Mouse (Mus musculus) cerebellum, adult 8-10 months (tissue): Measurements from ENCODE around the gene Klf5.

ENCODE experiments used
- DNase-seq: peaks from one replicate; pipeline ENCODE4 v3.0.0; 2022

The Klf5 gene

GRCm38 (mm10) chr14:99313062-99313461 lies 14.6 kb downstream of the Klf5 start:
- no peak for DNase-seq

GRCm38 (mm10) chr14:99316275-99316674 lies 17.8 kb downstream of the Klf5 start:
- no peak for DNase-seq

GRCm38 (mm10) chr14:99320736-99321135 lies 22.2 kb downstream of the Klf5 start:
- no peak for DNase-seq

- no peak for DNase-seq
Observed at GRCm38 (mm10) chr14:99323376-99323775, 24.9 kb downstream of the Klf5 start.

- no peak for DNase-seq
Observed at GRCm38 (mm10) chr14:99324523-99324922, 26.0 kb downstream of the Klf5 start.

- no peak for DNase-seq
Observed at GRCm38 (mm10) chr14:99325597-99326472, 27.3 kb downstream of the Klf5 start.

GRCm38 (mm10) chr14:99336598-99336997 lies 38.1 kb downstream of the Klf5 start:
- DNase-seq: no peak

GRCm38 (mm10) chr14:99339021-99339420 lies 40.5 kb downstream of the Klf5 start:
- DNase-seq: no peak

GRCm38 (mm10) chr14:99339681-99340522 lies 41.4 kb downstream of the Klf5 start:
- DNase-seq: no peak

- DNase-seq: no peak
Observed at GRCm38 (mm10) chr14:99340703-99341102, 42.2 kb downstream of the Klf5 start.

- no peak for DNase-seq
Observed at GRCm38 (mm10) chr14:99348175-99348764, 49.8 kb downstream of the Klf5 start.

GRCm38 (mm10) chr14:99349606-99350005 lies 51.1 kb downstream of the Klf5 start:
- DNase-seq: no peak

GRCm38 (mm10) chr14:99352989-99353388 lies 54.5 kb downstream of the Klf5 start:
- no peak for DNase-seq

GRCm38 (mm10) chr14:99354046-99354445 lies 55.6 kb downstream of the Klf5 start:
- DNase-seq: no peak

GRCm38 (mm10) chr14:99354761-99355609 lies 56.5 kb downstream of the Klf5 start:
- no peak for DNase-seq

- no peak for DNase-seq
Observed at GRCm38 (mm10) chr14:99355610-99355870, 57.0 kb downstream of the Klf5 start.

GRCm38 (mm10) chr14:99362956-99363355 lies 64.5 kb downstream of the Klf5 start:
- DNase-seq: no peak

- DNase-seq: no peak
Observed at GRCm38 (mm10) chr14:99364007-99364784, 65.7 kb downstream of the Klf5 start.
